Mouse (Mus musculus) bone marrow macrophage, adult 2 months (primary cell): ENCODE measurements around the gene Olfr522.

Experiments
- CTCF ChIP-seq: IDR thresholded peaks from 2 replicates; pipeline ENCODE4 v1.5.1; 2012; ENCODE audit warnings: low read depth, mild to moderate bottlenecking, low read length, moderate library complexity
- POLR2A ChIP-seq: IDR thresholded peaks from 2 replicates; pipeline ENCODE4 v1.6.1; 2012; ENCODE audit warnings: mild to moderate bottlenecking, low read depth, low read length, borderline replicate concordance

GRCm38 (mm10) chr7:140206904-140207303, 42.3 kb upstream of the Olfr522 start:
- TF ChIP-seq CTCF = no peak
- TF ChIP-seq POLR2A = no peak
